Mouse (Mus musculus) hindbrain, embryonic 16.5 days (tissue): ENCODE measurements around the gene Serpina6. TPM values are rescaled to one million over a fixed set of nuclear protein-coding genes. Genes with fewer than 3 reads are reported as not detected.

Experiments
- polyA plus RNA-seq: library from polyadenylated mRNA; unstranded; fragments of >200 nt; fragmentation: Nextera tagmentation; extraction: Ambion mirVana; gene quantifications from 2 replicates; pipeline ENCODE4 v1.2.1, GENCODE M21; 2015

Serpina6 gene
- polyA plus RNA-seq, 1 experiment from 2014 or later = not detected

Other genes with a start within 250 kb of the Serpina6 start
- gene 9330161L09Rik, start 249.4 kb downstream of the Serpina6 start, polyA plus RNA-seq = 0.93 and 1.4 TPM in 2 replicates
- 147 and 159 TPM in 2 replicates for gene Ddx24, start 231.4 kb downstream of the Serpina6 start, polyA plus RNA-seq
- 16.6 TPM in 2 replicates for gene Ifi27, start 223.0 kb downstream of the Serpina6 start, polyA plus RNA-seq
- 2.2 and 2.6 TPM in 2 replicates for gene Ifi27l2a, start 213.5 kb downstream of the Serpina6 start, polyA plus RNA-seq
- not detected in 2 replicates for gene Ifi27l2b, start 200.0 kb downstream of the Serpina6 start, polyA plus RNA-seq
- gene Ppp4r4, start 124.9 kb downstream of the Serpina6 start, polyA plus RNA-seq = 3.4 and 4.1 TPM in 2 replicates
- 0.04 TPM in 1 of 2 replicates, not detected in the other for gene Serpina10, start 25.8 kb downstream of the Serpina6 start, polyA plus RNA-seq
- gene Serpina16, start 18.9 kb upstream of the Serpina6 start, polyA plus RNA-seq = 0.10 TPM in 1 of 2 replicates, not detected in the other
- gene Serpina1f, start 38.3 kb upstream of the Serpina6 start, polyA plus RNA-seq = not detected in 2 replicates
- gene Serpina1d, start 116.4 kb upstream of the Serpina6 start, polyA plus RNA-seq = not detected in 2 replicates
- not detected in 2 replicates for gene Serpina1b, start 173.2 kb upstream of the Serpina6 start, polyA plus RNA-seq
- gene Serpina1a, start 206.3 kb upstream of the Serpina6 start, polyA plus RNA-seq = not detected in 2 replicates
- gene Serpina1c, start 247.7 kb upstream of the Serpina6 start, polyA plus RNA-seq = not detected in 2 replicates